Mouse (Mus musculus): ENCODE results near the gene Exd2.

DNA sequence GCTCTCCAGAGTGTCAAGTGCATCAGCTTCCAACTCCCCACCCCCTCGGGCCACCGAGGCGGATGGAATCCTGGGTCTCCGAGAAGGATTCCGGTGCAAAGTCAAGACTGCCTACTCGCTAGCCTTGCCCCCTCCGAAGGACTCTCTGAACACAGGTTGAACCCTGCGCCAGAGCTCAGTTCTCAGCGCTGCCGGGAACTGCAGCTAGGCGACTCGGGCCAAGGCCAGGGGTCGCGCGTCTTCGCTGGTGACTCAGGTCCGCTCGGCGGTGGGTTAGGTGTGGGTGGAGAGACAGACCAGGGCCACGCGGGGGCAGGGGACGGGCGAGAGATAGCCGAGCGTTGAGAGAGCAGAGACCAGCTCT, 55.5 kb downstream of the Exd2 start:
- no peak for TF ChIP-seq CTCF (IDR thresholded peaks at IDR 0.05; ENCODE audit: extremely low read depth, insufficient read depth, insufficient read length, insufficient replicate concordance)
- no peak for TF ChIP-seq POLR2A (IDR thresholded peaks at IDR 0.05; ENCODE audit: low read depth, low read length)

Measured in spleen, adult 2 months (tissue).